Mouse (Mus musculus): Measurements from ENCODE around the gene 1700003H04Rik.

DNA sequence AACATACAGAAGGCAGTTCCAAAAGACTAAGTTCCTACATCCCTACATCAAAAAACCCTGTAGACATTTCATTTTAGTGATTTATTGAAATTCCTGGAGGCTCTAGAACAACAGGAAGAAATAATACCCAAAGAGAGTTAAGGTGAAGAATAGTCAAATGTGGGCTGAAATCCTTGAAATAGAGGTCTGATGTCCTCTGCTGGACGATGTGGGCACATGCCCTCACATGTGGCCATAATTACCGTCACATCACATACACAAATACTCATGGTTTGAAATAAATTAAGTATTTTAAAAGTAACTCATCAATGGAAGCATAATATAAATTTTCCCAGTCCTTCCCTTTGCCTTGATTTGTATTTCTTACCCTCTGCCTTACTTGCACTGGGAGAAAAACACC, 4.9 kb upstream of the 1700003H04Rik start:
- 0 out of 2 replicates have a peak, but pooled peaks have one; percentile 6 for TF ChIP-seq CTCF (IDR thresholded peaks at IDR 0.05; ENCODE audit: extremely low read depth, insufficient read depth, low read length)
- TF ChIP-seq POLR2A (IDR thresholded peaks at IDR 0.05; ENCODE audit: extremely low read depth, insufficient read depth, low read length) = no peak
